Mouse (Mus musculus) spleen, adult 2 months (tissue): ENCODE data around the gene Cds2.

Experiments used
- CTCF ChIP-seq: fragments of 200-500 bp; IDR thresholded peaks from 2 replicates; pipeline ENCODE4 v1.5.1; 2011; ENCODE audit warnings: mild to moderate bottlenecking, inconsistent platforms; ENCODE audit not compliant: insufficient read depth, insufficient read length, insufficient replicate concordance; ENCODE audit errors: extremely low read depth
- POLR2A ChIP-seq: fragments of 200-500 bp; IDR thresholded peaks from 2 replicates; pipeline ENCODE4 v1.6.1; 2011; ENCODE audit warnings: low read depth, low read length, inconsistent platforms

GRCm38 (mm10) chr2:132235975-132236374, 27.0 kb upstream of the Cds2 start:
- TF ChIP-seq POLR2A = no peak
- TF ChIP-seq CTCF = no peak
